Mouse (Mus musculus) adrenal gland, adult (tissue): ENCODE results near the gene Arid1b.

Experiments
- DNase-seq, 2 experiments: peaks; one replicate each; pipeline ENCODE4 v3.0.0; 2022 to 2023; ENCODE audit warnings: low spot score in 1 of 2; ENCODE audit not compliant: inconsistent age in 2 of 2

Arid1b gene

DNA sequence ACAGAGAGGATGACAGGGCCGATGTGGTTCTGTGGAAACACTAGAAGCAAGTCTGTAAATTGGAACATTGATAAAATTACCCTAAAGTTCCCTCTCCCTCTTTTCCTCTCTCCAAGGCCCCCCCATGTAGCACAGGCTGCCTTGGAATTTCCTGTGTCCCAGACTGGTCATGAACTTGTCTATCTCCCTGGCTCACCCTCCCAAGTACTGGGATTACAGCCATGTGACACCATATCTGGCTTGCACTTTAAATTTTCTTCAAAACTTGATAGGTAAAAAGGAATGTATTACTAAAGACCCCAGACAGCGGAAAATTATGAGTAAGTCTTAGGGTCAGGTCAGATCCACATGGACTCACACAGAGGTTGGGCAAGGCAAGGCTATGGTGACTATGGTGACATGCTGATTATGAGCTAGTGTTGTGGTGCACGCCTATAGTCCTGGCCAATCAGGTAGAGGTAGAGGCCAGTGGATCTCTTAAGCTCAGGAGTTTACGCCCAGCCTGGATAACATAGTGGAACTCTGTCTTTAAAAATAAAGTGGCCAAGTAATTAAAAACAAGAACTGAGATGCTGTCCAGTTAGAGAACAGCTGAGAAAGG, 185.9 kb downstream of the Arid1b start:
- DNase-seq, result no peak

DNA sequence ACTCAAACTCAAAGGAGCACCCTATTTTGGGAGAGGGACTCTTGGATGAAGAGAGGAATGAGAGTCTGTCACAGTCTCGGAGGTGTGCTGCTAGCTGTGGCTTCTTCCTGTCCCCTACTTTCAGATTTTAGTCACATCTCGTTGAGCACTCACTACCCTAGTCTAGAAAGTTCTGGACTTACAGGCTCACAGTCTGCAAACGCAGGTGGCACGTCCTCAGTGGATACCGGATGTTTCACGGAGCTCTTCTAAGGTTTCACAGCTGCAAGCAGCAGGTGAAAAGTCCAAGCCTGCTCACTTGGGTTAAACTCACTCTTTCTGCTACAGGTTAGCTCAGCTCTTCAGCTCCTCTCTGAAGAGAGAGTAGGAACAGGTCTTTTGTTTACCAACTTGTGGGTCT, 186.8 kb downstream of the Arid1b start:
- DNase-seq, result no peak

DNA sequence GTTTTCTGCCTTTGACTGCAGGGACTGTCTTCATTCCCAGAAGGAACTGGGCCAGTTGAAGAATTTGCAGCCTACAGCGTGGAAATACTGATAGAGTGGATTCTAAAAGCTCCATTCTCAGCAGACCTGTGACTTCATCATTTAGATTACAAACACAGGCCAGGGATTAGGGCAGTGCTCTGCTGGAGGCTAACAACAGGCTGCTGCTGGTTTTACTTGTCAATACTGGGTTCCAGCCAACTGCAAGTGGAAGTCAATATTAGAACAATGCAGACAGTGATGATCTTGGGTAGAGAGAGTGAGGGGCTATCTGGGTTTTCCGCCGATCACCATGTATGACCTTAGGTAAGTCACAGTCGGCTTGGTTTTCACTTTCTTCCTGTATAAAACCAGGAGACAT, 188.4 kb downstream of the Arid1b start:
- no peak for DNase-seq

DNA sequence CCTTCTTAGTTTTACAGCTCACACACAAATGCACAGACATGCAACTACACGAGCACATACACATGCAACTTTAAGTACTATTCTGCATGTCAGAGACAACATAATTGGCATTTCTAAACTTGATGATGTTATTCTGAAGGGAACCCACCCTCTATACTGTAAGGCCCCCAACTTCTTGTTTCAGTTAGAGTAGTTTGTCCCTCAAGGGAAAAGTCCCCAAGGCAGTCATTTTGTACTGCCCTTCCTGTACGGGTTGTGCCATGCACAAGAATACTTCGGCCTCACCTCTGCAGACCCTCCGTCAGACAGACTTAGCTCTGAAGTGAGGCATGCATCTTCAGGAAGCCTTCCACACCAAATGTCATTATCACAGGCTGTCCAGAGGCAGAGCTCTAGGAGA, 191.4 kb downstream of the Arid1b start:
- no peak for DNase-seq

DNA sequence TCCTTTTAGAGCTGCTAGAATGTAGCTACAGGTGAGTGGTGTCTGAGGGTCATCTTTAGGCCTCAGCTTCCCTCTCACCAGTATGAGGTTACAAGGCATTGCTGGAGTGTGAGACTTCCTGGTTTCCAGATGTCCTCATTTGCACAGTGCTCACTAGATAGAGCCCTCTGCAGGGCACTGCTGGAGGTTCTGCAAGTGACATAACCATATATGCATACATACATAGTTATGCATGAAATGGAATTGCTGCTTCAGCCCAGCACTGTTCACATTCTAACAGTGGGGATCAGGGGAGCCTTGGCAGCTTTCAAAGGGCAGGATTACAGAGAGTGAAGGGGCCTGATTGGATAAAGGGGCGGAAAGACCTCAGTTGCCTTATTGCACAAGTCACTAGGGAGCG, 193.4 kb downstream of the Arid1b start:
- no peak for DNase-seq

DNA sequence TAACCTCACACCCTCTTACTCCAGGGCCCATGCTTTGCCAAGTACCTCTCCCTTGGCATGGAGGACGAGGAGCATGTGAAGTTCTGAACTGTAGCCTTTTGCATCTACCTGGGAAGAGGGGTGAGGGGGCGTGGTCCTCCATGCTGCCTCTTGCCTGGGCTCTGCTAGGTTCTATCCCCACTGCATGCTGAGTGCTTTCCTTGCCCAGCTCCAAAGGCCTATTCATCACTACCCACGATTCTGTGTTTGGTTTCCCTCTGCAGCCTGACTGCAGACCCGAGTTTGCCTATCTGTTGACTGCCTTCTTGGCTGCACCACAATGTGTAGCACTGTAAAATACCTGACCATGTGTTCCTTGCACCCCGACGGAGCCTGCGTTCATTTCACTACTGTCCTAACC, 194.3 kb downstream of the Arid1b start:
- no peak for DNase-seq

DNA sequence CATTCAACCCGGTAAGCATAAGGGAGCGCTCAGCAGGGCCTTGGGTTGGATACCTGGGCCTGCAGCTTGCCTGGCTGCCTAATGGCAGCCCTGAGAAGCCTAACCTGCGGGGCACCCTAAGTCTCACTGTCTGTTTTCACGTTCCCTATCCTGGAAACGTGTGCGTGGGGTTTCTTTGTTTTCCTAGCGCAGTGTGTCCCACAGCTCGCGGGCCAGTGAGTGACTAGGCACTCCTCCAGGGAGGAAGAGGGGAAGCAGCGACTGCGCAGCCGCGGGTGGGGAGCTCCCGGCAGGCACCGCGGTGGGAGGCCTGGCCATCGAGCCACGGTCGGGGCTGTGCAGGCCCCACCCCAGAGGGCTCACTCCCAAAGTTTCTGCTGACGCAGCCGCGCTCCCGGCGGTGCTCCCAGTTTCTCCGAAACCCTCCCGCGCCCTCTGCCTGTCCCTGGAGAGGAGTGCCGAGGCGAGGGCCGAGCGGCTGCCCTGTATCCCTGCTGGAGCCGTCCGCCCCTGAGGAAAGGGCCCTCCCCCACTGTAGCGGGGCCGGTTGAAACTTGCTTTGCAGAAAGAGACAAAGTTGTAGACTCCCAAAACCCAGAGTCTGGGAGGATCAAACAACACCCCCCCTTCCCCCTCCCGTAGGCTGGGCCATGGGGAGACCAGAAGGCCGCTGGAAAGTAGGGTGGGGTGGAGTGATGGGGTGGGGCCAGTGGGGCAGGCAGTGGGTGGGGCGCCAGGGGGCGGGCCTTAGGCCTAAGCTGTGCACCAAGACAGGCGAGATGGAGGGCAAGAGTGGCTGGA, 195.6 kb downstream of the Arid1b start:
- peak; percentile 99 for DNase-seq

DNA sequence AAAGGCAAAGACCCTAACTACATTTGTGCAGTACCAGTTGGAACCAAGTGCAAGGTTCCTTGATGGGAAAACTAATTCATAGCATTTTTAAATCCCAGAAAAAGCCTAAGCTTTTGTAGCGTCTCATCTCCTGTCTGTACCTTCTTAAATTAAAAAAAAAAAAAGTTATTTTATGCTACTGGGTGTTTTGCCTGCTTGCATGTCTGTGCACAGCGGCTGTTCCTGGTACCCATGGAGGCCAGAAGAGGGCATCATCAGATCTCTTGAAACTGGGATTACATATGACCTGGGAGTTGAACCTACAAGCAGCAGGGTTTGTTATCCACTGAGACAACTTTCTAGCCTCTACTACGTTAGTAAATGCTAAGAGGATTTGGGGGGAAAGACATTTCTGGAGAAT, 196.2 kb downstream of the Arid1b start:
- peak; percentile 50 to 76 for DNase-seq

DNA sequence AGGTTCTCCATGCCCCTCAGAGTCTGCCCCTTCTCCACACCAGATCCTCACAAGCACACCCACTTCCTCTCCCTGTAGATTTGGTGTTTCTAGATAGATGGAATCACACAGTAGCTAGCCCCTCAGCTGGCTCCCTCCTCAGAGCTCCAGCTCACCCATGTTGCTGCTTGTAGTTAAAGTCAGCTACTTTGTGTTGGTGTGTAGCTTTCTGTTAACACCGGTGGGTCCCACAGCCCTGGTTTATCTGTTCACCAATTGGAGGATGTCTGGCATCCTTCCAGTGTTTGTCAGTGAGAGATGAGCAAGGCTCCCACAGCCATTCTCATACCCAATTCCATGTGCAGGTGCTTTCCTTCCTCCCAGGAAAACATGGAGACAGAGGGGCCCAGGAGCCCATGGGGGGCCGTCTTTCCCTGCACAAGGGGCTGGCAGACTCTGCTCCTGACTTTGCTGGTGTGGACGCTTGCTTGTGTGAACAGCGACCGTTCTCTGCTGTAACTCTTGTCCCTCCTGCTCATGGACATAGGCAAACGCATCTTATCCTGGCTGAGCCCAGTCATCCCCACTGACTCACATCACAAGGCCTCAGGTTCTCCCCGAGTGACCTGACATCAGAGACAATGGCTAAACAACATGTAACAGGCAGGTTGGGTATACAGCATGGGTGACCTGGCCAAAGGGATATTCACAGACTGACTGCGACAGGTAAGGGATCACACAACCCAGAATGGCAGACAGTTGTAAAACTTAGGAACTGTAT, 200.2 kb downstream of the Arid1b start:
- peak in 1 of 2 experiments; percentile 81 for DNase-seq

DNA sequence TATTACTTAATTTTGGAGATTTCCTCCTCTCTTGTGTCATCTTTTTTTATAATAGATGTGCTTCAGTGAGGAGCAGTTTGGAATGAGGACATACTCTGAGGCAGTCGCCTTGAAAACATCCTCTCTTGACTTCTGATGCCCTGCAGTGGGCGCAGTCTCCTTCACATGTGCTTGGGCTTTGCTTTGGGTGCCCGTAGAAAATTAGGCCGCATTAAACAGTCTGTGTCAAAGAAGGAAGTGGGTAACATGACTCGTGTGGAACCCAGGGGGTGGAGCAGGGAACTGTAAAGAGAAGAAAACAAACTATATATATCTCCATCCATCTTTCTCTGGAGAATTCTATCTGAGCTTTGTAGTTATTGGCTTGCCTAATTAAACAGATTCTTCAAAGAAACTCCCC, 201.3 kb downstream of the Arid1b start:
- DNase-seq, result no peak

DNA sequence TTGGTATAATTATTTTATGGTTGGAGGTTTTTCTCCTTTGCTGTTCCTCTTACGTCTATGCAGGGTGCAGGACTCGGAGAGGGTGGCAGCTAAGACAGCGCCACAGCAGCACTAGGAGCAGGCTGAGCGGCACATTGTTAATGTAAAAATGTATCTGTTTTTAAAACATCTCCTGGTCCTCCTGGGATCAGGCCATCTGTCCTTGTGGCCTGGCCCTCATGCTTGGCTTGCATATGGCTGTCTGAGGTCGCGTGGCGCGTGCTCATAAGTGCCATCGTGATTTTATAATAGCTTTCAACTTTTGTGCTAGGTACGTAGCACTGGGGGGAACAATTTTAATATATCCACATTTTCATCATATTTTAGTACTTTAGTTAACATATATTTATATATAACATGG, 201.9 kb downstream of the Arid1b start:
- no peak for DNase-seq

DNA sequence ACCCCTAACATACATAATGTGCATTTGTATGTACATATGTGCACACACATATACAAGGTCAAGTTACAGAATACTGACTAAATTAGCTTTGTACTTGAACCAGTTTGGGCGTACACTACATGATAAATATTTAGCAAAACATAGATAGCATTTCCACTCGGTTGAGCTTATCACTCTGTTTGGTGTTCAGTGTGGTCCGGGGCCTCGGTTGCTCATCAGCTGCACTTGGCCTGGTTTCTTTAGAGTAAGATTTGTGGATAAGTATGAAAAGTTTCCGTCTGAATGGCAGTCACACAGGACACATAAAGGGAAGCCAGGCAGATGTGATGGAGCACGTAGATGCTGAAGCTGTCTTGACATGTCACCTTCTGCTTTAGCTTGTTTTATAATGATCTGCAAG, 202.4 kb downstream of the Arid1b start:
- no peak for DNase-seq

DNA sequence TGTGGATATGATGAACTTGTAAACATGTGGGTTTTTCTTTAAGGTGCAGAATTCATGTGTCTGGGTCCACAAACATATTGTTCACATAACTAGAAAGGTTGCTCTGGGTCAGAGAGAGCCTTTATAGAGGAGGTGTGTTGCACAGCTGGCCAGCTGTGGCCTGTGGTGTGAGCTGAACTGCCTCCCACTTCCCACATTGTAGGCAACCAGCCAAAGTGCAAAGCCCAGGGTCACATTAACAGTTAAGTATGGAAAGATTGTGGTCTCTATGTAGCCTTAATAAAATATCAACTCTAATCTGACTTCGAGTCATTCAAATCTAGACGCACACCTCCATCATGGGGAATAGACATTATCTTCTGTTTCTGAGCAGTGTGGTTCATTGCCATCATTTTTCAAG, 203.0 kb downstream of the Arid1b start:
- no peak for DNase-seq

DNA sequence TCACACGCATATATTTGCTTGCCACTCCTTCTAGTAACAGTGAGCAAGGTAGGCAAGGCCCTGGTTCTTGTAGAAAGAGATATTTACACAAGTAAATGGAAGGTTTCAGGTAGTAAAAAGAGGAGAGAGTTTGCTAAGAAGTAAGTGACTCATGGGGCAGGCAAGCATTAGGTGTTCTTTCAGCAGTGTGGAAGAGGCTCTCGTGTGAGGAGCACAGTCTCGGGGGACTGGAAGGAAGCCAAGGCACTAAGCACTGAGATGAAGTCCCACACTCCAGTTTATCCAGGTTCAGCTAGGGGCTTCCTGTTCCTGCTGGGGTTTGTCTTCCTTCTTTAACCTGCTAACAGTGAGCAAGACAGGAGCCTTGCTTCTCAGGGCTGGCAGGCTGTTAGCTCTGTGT, 203.6 kb downstream of the Arid1b start:
- no peak for DNase-seq

DNA sequence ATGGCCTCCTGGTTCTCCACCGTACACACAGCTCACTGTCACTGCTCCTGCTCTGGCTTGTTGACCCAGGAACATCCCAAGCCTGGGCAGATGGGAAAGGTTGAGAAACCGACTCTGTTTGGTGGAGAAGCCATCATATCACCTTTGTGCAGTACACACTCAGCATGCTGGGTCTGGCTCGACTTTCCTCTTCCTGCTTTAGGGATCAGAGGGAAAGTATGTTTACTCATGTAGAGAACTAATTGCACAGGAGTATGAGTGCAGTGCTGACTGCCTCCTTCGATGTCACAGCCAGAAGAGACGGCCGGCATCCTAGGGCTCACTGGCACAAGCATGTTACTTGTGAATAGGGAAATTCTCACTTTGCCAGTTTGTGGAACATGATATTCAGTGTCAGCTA, 204.1 kb downstream of the Arid1b start:
- no peak for DNase-seq

DNA sequence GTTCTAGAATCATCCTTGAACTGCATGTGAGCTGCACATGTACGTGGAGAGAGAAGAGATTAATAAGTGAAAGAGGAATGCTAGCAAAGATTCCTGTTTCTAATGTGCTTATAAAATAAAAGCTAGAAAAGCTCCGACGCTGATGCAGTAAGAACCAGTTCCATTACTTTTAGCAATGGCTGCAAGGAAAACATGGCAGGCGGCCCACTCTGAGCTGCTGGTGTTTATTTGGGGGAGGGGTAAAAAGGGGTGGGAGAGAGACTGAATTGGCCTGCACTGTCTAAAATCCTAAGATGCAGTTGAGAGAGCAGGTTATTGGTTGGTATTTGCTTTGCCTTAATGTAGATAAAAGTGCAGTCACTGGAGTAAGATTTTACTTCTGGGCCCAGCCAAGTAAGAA, 204.7 kb downstream of the Arid1b start:
- DNase-seq, result no peak

DNA sequence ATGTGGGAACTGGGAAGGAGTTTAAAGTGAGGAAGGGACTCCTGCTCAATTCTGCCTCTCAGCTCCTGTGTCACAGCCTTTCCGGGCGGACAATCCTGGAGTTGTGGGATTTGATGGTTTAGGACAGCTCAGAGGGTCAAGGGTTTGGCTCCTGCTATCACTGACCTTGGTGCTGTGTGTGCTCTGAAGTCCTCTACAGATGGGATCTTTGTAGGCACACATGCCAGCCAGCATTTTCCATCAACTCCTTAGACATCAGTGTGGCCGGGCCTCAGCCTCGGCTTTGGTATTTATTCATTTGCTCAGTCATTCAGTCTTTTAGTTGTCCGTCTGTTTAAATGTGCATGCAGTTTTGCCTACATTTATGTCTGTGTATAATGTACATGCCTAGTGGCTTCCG, 206.5 kb downstream of the Arid1b start:
- peak; percentile 52 to 65 for DNase-seq

DNA sequence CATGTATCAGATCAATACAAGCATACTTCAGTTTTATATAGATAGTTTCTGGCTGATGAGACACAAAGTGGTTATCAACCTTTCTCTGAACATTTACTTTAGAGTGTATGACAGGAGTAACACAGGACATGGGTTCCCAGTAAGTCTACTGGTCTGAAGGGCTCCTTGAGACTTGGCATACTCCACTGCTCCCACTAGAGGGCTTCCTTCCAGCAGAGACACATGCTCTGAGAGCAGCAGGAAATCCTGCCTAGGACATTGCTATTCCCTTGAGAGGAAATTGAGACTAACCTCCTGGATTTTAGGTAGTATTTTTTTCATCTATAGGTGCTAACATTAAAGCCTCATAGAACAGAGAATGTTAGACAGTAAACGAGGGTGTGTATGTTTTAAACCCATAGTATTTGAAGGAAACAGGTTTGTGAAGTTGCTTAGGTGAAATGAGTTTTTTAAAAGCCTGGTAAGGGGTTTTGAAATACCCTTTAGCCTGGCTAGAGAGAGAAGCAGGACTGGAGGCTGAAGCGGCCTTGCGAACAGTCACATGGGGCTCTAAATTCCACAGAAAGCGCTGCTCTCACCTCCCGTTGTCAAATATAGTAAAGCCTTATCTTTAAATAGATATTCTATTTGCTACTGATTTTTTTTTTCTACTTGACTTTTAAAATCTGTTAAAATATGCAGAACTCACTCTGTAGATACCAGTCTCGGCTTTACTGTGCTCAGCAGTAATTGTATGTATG, 207.9 kb downstream of the Arid1b start:
- DNase-seq, result peak; percentile 60 to 87

DNA sequence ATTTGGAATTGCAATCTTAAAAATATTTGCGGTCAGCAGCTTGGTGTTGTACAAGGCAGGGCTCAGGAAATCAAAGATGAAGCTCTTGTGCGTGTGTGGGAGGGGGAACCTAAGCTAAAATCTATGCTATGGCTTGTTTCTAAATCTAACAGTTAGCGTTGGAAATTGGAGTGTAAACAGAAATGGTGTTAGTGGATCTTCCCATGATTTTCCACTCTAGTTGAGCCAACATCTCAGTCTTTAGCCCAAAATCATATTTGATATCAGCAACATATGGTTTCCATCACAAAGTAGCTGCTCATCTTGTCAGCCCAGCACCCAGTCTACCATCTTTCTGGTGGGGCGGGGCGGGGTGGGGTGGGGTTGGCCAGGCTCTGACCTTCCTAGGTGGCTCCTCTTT, 208.6 kb downstream of the Arid1b start:
- no peak for DNase-seq

DNA sequence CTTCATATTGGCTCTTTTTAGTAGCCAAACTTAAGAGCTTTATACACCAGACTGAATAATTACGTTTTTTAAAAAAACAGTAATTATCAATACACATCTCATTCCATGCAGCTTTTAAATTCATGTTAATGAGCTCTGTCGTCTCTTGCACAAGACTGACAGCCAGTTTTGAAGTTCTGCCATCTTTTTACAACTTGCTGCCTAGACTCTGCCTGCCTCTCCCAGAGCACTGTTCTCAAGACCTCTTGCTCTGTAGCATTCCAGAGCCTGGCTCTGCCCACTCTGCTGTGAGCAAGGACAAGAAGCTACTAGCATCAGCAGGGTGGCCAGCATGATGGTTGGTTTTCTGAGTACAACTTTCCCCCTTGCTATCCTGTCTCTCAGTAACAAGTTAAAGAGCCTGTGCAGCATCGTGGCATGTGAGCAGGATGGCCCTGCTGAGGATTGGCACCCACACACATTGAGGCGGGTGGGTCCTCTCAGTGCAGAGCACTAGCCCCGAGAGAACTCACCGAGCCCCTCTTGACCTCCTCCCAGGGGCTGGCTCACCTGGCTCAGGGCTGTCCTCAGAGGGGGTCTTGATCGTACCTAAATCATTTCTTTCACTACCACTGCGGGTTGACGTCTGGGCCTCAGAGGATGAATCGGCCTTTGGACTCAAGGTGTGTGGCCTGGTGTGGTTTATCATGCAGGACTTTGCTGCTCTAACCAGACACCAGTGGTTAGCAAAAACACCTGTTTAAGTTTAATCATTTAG, 209.4 kb downstream of the Arid1b start:
- DNase-seq, result no peak
